Mouse (Mus musculus) monocyte, adult 5-6 weeks (primary cell): Measurements from ENCODE around the gene Atox1. TPM values are rescaled to one million over a fixed set of nuclear protein-coding genes. Genes with fewer than 3 reads are reported as not detected.
"Not testable (repeated sequence)": the region's sequence is repeated elsewhere in the genome, so short reads cannot be mapped to it uniquely, and the experiment has no call there.

Source experiments
- ATAC-seq: fragments of 153-309, 156-312 bp; replicated peaks from 2 replicates; pipeline ENCODE4 v1.8.0; 2017; ENCODE audit warnings: mild to moderate bottlenecking; ENCODE audit not compliant: low TSS enrichment, insufficient number of reproducible peaks, severe bottlenecking, poor library complexity, low FRiP score
- total RNA-seq: library from RNA; stranded (forward); fragments of 200-1000, 200-491, 200-594 nt; gene quantifications from 3 replicates; pipeline ENCODE4 v1.2.3, GENCODE M21; 2017

The Atox1 gene
- total RNA-seq, 1 experiment from 2014 or later: 99.3 TPM

DNA sequence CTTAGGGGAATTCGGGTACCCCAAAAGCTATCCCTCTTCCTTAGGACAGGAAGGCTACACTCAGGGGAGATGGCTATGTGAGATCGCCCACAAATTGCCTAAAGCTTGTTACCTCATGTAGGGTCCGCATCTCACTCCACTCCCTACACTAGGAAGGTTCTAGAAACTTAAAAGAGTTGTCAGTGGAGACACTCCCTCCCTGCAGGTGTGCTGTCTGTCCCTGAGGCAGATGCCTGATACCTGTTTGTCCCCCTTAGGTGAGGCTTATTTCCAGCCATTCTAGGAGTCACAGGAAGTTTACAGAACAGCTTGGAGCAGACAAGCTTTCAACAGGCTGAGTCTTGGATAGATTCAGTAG lies 42.4 kb downstream of the Atox1 start:
- no peak for ATAC-seq

DNA sequence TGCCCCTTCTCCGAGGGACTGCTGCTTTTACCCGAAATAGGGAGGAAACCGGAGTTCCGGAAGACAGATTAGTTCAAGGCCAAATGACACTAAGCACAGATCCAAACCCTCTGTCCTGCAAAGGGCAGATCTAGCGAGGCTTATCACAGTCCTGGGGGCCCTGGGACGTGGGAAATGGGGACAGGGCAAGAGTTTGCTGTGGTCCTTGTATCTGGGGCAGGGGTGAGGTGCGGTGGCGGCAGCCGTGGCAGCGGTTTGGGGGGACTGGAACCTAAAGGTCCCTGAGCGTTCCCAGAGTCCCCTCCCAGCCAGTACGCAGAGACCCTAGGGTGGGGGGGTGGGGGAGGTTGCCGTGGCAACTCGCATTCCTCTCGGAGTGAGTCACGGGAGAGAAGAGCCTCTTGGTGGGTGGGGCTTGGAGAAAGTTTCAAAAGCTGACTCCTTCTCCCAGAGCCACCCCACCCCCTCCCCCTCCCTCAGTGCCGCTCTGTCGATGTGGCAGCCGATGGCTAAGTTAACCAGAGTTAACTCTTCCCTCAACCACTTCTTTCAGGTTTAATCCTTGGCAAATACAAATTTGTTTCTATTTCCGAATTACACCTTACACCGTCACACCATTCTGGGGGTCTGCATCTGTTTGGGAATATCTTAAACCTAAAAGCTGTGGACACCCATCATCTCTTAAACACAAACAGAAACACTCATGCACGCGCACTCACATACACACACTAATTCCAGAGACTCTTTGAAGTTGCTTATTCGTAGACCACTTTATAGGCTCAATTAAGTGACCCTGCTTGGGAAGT lies 42.9 kb downstream of the Atox1 start:
- ATAC-seq: no peak

GRCm38 (mm10) chr11:55416609-55417265 lies 44.3 kb downstream of the Atox1 start:
- no peak for ATAC-seq

GRCm38 (mm10) chr11:55415731-55416130 lies 45.3 kb downstream of the Atox1 start:
- ATAC-seq: not testable (repeated sequence)

DNA sequence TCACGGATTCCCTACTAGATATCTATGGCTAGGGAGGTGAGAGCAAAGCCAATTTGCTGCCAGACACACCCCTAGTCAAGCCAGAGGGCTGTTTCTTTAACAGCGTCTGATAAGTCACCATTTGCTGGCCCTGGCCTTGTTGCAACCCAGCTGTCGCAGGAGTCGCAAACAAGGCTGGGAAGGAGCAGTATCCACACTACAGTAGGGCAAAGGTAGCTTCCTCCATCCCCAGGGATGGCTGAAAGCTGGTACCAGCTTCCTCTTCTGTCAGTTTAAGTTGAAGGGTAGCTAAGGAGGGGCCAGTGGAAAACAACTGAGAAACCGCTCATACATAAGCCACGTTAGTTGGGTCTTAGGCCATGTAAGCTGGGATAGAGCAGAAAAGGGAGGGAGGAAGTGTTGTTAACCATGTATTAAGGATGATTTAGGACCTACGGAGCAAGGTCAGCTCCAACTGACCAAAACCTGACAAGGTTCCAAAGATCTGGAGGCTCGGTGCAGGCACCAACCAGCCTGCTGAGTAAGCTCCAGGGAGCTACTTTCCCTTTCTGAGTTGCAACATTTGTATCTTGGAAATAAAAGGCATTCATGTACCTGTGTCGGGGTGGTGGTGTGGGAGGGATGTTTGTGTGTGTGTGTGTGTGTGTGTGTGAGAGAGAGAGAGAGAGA lies 45.9 kb downstream of the Atox1 start:
- no peak for ATAC-seq

DNA sequence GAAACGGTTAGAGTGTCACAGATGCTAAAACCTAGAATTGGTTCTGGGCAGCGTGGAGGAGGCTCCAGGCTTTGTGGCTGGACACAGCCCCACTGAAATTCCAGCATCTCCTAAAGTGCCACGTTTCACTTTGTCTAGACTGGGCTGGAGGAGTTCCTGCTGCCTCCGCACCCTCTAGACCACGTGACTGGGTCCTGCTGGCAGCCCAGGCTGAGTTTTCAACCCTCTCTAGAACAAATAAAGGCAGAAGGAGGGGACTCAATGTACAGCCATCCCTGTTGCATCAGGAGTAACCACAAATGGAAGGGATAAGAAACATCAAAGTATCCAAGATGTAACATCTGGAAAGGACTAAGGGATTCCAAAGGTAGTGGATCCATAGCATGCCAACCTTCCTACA lies 46.7 kb downstream of the Atox1 start:
- no peak for ATAC-seq

DNA sequence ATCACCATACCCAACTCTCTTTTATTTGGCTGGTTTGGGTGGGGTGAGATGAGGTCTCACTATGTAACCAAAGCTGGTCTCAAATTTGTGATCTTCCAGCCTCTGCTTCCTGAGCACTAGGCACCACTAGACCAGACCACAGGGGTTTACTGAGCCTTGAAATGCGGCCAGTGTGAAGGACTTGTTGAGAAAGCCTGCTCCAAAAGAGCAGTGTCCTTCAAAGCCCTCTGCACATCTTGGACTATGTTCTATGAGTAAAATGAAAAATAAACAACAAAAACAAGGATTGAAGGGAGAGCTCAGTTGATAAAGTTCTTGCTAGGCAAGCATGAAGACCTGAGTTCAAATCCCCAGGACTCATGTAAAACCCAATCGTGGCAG lies 47.6 kb downstream of the Atox1 start:
- ATAC-seq: no peak

DNA sequence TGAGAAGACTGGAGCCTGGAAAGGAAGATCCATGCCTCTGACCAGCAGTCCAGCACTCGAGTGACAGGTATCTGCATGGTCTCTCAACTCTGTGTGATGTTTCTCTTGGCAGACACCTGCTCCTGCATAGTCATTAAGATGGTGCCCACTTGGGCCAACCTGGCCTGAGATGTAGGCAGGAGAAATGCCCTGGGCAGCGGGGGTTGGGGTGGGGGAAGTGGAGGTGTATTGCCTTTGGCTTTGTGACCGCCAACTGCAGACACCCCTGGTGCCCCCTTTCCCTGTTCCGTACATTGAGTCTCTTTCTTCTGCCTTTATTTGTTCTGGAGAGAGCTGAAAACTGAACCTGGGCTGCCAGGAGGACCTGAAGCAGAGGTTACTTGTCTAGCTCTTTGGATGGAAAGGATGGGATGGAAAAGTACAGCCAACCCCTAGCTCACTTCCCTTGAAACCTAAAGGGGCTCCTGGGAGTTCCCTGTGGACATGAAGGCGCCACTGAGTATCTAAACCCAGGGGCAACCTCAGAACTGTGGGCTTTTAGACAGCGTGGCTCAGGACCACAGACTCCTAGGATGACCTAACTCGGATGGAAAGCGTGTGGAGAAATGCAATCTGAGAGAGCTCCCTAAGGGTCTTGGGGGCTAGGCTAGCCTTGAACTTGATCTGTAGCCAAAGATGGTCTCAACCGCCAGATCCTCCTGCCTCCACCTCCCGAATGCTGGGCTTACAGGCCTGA lies 48.2 kb downstream of the Atox1 start:
- no peak for ATAC-seq

DNA sequence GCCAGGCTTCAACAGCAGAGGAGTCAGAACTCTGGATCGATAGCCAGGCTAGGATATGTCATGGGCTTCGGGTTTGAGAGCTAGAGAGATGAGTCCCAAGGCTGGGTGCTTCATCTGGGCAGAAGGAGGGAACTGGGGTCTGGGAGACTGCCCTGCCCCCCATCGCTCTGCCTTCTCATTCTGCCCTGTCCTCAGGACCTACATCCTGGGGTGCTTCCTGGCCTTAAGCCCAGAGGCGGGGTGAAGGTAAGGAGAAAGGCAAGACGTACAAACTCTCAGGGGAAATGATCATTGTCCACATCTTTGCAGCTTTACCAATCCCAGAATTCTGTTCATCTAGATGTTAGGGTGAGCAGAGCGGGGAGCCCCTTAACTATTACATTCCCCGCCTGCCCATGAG lies 49.0 kb downstream of the Atox1 start:
- no peak for ATAC-seq

GRCm38 (mm10) chr11:55410502-55410901 lies 50.5 kb downstream of the Atox1 start:
- no peak for ATAC-seq

DNA sequence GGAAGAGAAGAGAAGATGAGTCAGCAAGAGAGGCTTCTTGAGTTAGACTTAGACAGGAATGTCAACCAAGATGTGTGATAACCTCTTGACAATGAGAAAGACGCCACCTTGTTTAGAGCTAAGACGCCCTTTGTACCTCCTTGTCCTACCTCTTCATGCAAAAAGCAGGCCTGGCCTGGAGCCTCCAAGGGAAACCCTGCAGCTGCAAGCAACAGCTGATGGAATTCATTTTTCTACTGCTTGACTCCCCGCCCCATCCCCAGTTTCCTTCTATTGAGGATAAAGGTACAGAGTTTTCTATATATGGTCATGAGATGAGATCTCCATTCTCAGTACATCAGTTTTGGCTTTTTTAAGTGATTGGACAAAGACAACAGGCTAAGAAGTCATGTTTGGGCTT lies 51.0 kb downstream of the Atox1 start:
- ATAC-seq: no peak

- ATAC-seq: no peak
Measured at GRCm38 (mm10) chr11:55407133-55407532, 53.9 kb downstream of the Atox1 start.

DNA sequence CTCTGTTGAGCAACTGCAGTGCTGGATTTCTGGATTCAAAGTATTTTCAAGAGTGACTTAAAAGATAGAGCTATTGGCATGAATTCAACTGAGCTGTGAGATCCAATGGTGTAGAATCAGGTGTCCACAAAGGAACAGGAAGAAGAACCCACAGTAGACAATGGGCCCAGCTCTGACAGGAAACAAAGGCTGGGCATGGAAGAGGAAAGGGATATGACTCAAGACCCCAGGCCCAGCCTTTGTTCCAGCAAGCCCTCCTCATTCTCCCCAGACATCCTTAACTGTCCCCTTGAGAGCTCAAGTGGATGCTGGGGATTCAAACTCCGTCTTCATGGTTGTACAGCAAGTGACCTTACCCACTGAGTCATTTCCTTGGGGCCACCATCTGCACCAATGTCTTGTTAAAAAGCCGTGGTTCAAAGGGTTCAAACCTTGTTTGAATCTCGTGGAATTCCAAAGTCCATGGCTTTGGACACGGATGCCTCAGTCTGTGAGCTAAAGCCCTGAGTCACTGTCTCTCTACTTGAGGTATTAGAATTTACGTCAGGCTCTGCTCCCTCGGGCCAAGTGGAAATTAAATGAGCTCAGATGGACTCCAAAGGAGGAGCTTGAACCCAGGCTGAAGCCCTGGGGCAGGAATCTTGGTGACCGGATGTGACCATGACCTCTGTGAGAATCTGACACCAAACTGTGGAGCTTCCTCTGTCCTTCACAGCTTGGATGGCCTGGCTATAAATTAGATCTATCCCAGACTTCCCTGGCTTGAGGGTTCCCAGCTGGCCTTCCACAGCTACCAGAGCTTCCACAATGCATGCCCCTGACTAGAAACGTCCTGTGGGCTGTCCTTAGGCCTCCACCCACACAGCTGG lies 55.2 kb downstream of the Atox1 start:
- ATAC-seq: no peak

GRCm38 (mm10) chr11:55404659-55405457 lies 56.2 kb downstream of the Atox1 start:
- no peak for ATAC-seq

GRCm38 (mm10) chr11:55400863-55401262 lies 60.2 kb downstream of the Atox1 start:
- no peak for ATAC-seq

- ATAC-seq: no peak
Measured at GRCm38 (mm10) chr11:55398371-55398770, 62.7 kb downstream of the Atox1 start.

GRCm38 (mm10) chr11:55397441-55397840 lies 63.6 kb downstream of the Atox1 start:
- ATAC-seq: no peak

DNA sequence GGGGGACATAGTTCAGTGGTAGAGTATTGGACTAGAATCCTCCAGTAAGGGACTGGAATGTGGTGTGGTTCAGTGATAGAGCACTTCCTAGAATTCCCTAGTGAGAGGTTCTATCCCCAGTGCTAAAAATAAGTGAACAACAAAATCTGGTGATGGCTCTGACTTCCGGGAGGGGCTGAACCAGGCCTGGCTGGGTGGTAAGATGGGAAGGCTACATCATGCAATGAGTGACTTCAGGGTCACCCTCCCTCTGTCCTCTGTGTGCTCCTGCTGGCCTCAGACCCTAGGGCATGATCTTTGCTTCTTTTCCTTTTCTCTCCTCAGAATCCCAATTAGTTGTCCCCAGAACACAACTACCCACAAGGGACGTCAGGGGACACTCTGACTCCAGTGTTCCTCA lies 64.0 kb downstream of the Atox1 start:
- no peak for ATAC-seq
